Mouse (Mus musculus): ENCODE measurements around the gene Akt2. TPM values are rescaled to one million over a fixed set of nuclear protein-coding genes. Genes with fewer than 3 reads are reported as not detected.

The Akt2 gene
- polyA plus RNA-seq, 1 experiment from 2014 or later, result 94.2 TPM

DNA sequence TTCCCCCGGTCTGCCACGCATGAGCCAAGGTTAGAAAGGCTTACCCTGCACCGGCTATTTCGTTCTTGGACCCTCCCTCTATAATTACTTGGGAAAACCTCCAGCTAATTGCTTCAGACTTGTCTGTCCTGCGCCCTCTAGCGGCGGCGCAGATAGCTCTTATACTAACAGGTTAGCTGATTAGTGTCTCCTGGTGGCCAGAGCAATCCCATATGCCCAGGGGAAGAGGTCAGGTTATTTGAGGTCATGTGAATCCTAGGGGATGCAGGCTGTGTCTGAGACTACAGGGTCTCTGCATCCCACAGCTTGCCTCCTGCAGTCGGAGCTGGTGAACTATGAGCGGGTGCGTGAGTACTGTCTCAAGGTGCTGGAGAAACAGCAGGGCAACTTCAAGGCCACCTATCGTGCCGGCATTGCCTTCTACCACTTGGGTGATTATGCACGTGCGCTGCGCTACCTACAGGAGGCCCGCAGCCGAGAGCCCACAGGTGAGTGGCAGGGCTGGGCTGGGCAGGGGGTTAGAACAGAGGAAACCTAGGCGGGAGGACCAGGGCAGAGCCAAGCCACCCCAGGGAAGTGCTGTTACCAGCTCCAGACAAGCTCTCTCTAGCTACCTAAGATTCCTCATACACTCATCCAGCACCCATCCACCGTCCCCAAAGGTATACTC is 63.4 kb downstream of the Akt2 start:
- 62% methylated on average over 20 of the region's 20 CpGs for WGBS
- Histone ChIP-seq H3K27ac (replicated peaks) (peak overlapping the region; percentile 95; the same call in 1 of the 2 replicates), H3K36me3 (peaks cover 14% of the 10 kb centered on the region), H3K9ac (replicated peaks) (no peak overlapping the region), H3K4me1 (peaks cover 21% of the 10 kb centered on the region), H3K4me3 (peak overlapping the region; percentile 76), H3K27me3 (no peaks in the 10 kb centered on the region), H3K4me2 (replicated peaks) (peak overlapping the region; percentile 83), H3K9me3 (no peaks in the 10 kb centered on the region)
- ATAC-seq (replicated peaks), result no peak

- no peak for ATAC-seq (replicated peaks)
- WGBS, result 73% methylated on average over 11 of the region's 11 CpGs
- Histone ChIP-seq H3K4me2 (replicated peaks) (peak overlapping the region; percentile 83; the same call in 1 of the 2 replicates), H3K27ac (replicated peaks) (no peak overlapping the region), H3K4me3 (no peak overlapping the region; the same call in 1 of the 2 replicates), H3K36me3 (peaks cover 15% of the 10 kb centered on the region), H3K4me1 (peaks cover 21% of the 10 kb centered on the region), H3K27me3 (no peaks in the 10 kb centered on the region), H3K9ac (replicated peaks) (no peak overlapping the region), H3K9me3 (no peaks in the 10 kb centered on the region)
Observed at GRCm38 (mm10) chr7:27655545-27655944, 64.2 kb downstream of the Akt2 start.

- Histone ChIP-seq H3K9me3 (no peaks in the 10 kb centered on the region), H3K27ac (replicated peaks) (no peak overlapping the region), H3K4me3 (no peak overlapping the region), H3K36me3 (peaks cover 22% of the 10 kb centered on the region), H3K4me1 (peaks cover 21% of the 10 kb centered on the region), H3K4me2 (replicated peaks) (no peak overlapping the region), H3K27me3 (no peaks in the 10 kb centered on the region), H3K9ac (replicated peaks) (no peak overlapping the region)
- WGBS, result 90% methylated on average over 16 of the region's 16 CpGs
- no peak for ATAC-seq (replicated peaks)
Observed at GRCm38 (mm10) chr7:27656600-27656999, 65.2 kb downstream of the Akt2 start.

DNA sequence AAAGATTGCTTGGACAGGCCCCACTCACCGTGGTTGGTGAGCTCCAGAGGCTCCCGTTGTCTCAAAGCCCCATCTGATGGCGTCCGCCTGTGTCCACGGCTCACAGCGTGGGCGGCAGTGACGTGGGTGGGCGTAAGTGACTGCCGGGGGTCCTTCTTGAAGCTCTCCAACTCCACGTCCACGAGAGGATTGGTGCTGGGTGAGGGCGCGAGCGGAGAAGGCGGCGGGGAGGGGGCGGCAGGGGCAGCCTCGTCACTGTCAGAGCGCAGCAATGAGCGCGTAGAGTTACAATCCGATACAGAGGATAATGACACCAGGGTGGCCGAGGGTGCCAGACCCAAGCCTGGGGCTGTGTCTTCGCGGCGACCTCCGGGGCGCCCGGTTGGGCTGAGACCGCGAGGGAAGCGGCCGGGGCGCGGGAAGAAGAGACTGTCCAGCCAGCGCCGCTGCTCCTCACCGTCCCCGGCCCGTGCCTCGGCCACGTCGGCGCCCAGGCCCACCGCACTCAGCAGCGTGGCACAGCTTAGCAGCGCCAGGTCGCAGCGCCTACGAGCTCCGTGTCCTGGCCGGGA is 66.6 kb downstream of the Akt2 start:
- Histone ChIP-seq H3K27me3 (no peaks in the 10 kb centered on the region), H3K27ac (replicated peaks) (no peak overlapping the region), H3K4me1 (peaks cover 21% of the 10 kb centered on the region), H3K36me3 (peaks cover 27% of the 10 kb centered on the region), H3K4me3 (no peak overlapping the region), H3K9ac (replicated peaks) (no peak overlapping the region; the same call in 1 of the 2 replicates), H3K9me3 (no peaks in the 10 kb centered on the region), H3K4me2 (replicated peaks) (no peak overlapping the region)
- 38% methylated on average over 53 of the region's 53 CpGs for WGBS
- no peak for ATAC-seq (replicated peaks)

- WGBS, result 63% methylated on average over 14 of the region's 14 CpGs
- no peak overlapping the region for H3K27ac ChIP-seq (replicated peaks)
- H3K4me3 ChIP-seq, result no peak overlapping the region
- H3K9me3 ChIP-seq, result no peaks in the 10 kb centered on the region
- peaks cover 27% of the 10 kb centered on the region for H3K36me3 ChIP-seq
- ATAC-seq (replicated peaks), result no peak
- no peaks in the 10 kb centered on the region for H3K27me3 ChIP-seq
- H3K4me2 ChIP-seq (replicated peaks), result no peak overlapping the region
- H3K9ac ChIP-seq (replicated peaks), result no peak overlapping the region
- H3K4me1 ChIP-seq, result peaks cover 14% of the 10 kb centered on the region
Observed at GRCm38 (mm10) chr7:27658712-27659663, 67.6 kb downstream of the Akt2 start.

GRCm38 (mm10) chr7:27662038-27662437 is 70.7 kb downstream of the Akt2 start:
- Histone ChIP-seq H3K9ac (replicated peaks) (no peak overlapping the region), H3K36me3 (peaks cover 43% of the 10 kb centered on the region), H3K9me3 (no peaks in the 10 kb centered on the region), H3K27me3 (no peaks in the 10 kb centered on the region), H3K4me2 (replicated peaks) (no peak overlapping the region), H3K27ac (replicated peaks) (no peak overlapping the region), H3K4me1 (no peaks in the 10 kb centered on the region), H3K4me3 (no peak overlapping the region)
- WGBS, result 96% methylated on average over 4 of the region's 4 CpGs
- ATAC-seq (replicated peaks), result no peak

DNA sequence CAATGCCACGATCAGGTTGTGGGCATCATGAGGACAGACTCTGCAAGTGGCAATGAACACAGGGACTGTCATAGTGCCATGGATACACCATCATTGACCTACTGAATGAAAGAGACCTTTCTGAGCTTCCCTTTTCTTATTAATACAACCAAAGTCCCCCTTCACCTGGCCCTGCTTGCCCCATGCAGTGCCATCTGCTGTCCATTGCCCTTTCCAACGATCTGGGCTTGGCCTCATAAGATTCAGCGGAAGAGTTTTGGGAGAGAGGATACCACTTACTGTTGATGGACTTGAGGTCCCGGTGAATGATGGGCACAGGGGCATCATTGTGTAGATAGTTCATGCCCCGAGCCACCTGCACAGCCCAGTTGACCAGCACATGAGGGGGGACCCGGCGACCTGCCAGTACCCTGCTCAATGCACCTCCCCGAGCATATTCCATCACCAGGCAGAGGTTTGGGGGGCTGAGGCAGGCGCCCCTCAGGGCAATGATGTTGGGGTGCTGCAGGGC is 81.8 kb downstream of the Akt2 start:
- no peaks in the 10 kb centered on the region for H3K9me3 ChIP-seq
- no peak for ATAC-seq (replicated peaks)
- WGBS, result 48% methylated on average over 9 of the region's 9 CpGs
- peak overlapping the region; percentile 81 for H3K4me3 ChIP-seq
- H3K27ac ChIP-seq (replicated peaks), result no peak overlapping the region; the same call in 1 of the 2 replicates
- H3K4me1 ChIP-seq, result peaks cover 51% of the 10 kb centered on the region
- peak overlapping the region; percentile 83 for H3K9ac ChIP-seq (replicated peaks)
- H3K27me3 ChIP-seq, result no peaks in the 10 kb centered on the region
- H3K36me3 ChIP-seq, result peaks cover 19% of the 10 kb centered on the region
- H3K4me2 ChIP-seq (replicated peaks), result peak overlapping the region; percentile 99

DNA sequence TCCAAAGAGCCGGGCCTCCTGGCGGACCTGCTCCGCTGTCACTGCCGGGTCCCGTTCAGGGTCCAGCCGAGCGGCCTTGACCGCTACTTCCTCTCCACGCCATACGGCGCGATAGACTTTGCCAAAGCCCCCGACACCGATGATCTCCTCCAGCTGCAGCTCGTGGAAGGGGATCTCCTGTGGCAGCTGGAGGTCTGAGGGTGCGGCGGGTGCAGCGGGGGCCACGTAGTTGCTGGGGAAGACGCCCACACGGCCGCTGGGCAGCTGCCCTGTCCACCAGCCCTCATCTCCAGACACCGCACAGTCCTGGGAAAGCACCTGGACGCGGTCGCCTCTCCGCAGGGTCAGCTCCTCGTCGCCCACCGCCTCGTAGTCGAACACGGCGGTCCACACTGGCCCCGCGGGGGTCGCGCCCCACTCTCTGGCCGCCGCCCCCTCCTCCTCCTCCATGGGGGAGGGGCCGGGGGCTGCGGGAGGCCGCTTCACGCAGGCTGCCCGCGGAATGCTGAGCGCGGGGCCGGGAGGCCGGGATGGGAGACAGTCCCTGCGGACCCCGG is 82.3 kb downstream of the Akt2 start:
- Histone ChIP-seq H3K4me1 (peaks cover 51% of the 10 kb centered on the region), H3K9ac (replicated peaks) (peak overlapping the region; percentile 83), H3K9me3 (no peaks in the 10 kb centered on the region), H3K27ac (replicated peaks) (peak overlapping the region; percentile 94), H3K36me3 (peaks cover 17% of the 10 kb centered on the region), H3K4me3 (peak overlapping the region; percentile 81), H3K27me3 (no peaks in the 10 kb centered on the region), H3K4me2 (replicated peaks) (peak overlapping the region; percentile 99)
- WGBS, result under 1% methylated on average over 52 of the region's 52 CpGs
- peak; percentile 8; the same call in 1 of the 2 replicates for ATAC-seq (replicated peaks)

GRCm38 (mm10) chr7:27674195-27674521 is 82.8 kb downstream of the Akt2 start:
- no peaks in the 10 kb centered on the region for H3K9me3 ChIP-seq
- H3K4me1 ChIP-seq, result peaks cover 48% of the 10 kb centered on the region
- ATAC-seq (replicated peaks), result peak; percentile 67; the same call in 1 of the 2 replicates
- H3K27me3 ChIP-seq, result no peaks in the 10 kb centered on the region
- H3K4me3 ChIP-seq, result peak overlapping the region; percentile 81
- H3K27ac ChIP-seq (replicated peaks), result peak overlapping the region; percentile 94
- H3K9ac ChIP-seq (replicated peaks), result peak overlapping the region; percentile 83
- peak overlapping the region; percentile 99 for H3K4me2 ChIP-seq (replicated peaks)
- H3K36me3 ChIP-seq, result peaks cover 17% of the 10 kb centered on the region
- WGBS, result under 1% methylated on average over 36 of the region's 38 CpGs

GRCm38 (mm10) chr7:27674522-27675221 is 83.3 kb downstream of the Akt2 start, which contains the start of gene Map3k10:
Gene Map3k10, minus strand, starts transcription at chr7:27674598.
- peak within 1 kb of the TSS; percentile 94 for H3K27ac ChIP-seq (replicated peaks)
- WGBS, result under 1% methylated on average over 31 of the region's 31 CpGs
- H3K4me3 ChIP-seq, result peak within 1 kb of the TSS; percentile 81
- H3K27me3 ChIP-seq, result no peaks in the 10 kb centered on the region
- peak; percentile 97 for ATAC-seq (replicated peaks)
- peak within 1 kb of the TSS; percentile 83 for H3K9ac ChIP-seq (replicated peaks)
- peak within 1 kb of the TSS; percentile 99 for H3K4me2 ChIP-seq (replicated peaks)
- H3K4me1 ChIP-seq, result peaks cover 46% of the 10 kb centered on the region
- H3K9me3 ChIP-seq, result no peaks in the 10 kb centered on the region
- peaks cover 17% of the 10 kb centered on the region for H3K36me3 ChIP-seq

- Histone ChIP-seq H3K9ac (replicated peaks) (peak overlapping the region; percentile 83), H3K4me2 (replicated peaks) (peak overlapping the region; percentile 99), H3K4me1 (peaks cover 40% of the 10 kb centered on the region), H3K9me3 (no peaks in the 10 kb centered on the region), H3K4me3 (peak overlapping the region; percentile 81), H3K36me3 (peaks cover 12% of the 10 kb centered on the region), H3K27ac (replicated peaks) (peak overlapping the region; percentile 94), H3K27me3 (no peaks in the 10 kb centered on the region)
- no peak for ATAC-seq (replicated peaks)
- 32% methylated on average over 14 of the region's 14 CpGs for WGBS
Observed at GRCm38 (mm10) chr7:27675222-27675612, 83.9 kb downstream of the Akt2 start.

All from forebrain, embryonic 15.5 days (tissue).